Mouse (Mus musculus): ENCODE data around the gene Fgf22. TPM values are rescaled to one million over a fixed set of nuclear protein-coding genes. Genes with fewer than 3 reads are reported as not detected.

Gene Fgf22
- total RNA-seq, 2 experiments from 2014 or later, result not detected

DNA sequence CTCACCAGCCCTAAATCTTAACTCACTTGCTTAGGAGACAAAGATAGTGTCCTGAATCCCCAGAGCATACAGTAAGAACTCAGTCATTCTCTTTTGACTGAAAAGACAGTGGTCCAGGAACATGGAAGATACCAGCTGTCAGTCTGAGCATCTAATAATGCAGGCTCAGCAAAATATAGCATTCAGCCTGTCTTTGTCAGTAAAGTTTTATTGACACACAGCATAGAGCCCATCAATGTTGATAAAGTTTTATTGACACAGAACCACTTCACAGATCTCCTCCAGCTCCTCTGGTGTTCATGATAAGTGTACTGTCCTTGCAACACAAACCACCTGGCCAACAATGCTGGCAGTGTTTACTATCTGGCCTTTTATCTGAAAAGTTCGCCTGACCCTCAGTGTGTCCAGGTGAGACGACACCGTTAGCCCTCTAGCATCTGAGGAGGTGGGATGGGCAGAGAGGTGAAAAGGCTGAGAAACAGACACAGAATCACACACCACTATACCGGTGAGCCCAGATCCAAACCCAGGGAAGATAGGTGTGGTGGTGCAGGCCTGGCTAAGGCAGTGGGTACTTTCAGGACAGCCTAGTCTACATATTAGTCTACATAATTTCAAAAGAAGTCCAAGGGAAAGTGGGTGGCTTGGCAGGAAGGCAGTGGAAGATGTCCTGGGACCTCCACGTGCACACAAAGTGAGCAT is 37.6 kb downstream of the Fgf22 start:
- DNase-seq (ENCODE audit: low spot score), result no peak

DNA sequence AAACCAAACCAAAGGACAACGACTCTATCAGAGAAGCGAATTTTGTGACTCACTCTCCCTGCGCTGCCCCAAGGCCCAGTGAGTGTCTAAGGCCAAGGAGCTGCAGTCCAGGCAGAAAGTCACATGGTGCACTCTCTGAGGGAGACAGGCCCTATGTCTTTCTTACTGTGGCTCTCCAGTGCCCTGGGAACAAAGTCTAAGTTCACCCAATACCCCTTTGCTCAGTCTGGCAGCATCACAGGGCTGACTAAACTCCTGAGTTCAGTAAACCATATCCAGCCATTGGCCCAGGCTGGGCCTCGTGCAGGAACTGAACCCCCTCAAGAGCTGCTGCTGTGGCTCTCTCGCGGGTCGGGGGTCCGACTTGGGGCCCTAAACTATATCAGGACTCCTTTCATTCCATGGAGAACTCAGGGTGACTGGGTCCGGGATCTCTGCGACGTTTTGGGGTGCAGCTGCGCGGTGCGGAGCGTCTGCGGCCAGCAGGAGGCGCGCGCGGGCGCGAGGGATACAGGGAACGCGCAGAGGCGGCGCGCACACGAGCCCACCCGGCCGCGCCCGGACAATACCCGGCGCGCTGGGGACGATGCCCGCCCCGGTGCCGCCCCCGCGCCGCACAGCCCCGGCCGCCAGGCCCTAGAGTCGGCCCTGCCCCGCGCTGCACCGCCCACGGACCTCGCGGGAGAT is 38.3 kb downstream of the Fgf22 start, which contains the start of gene Palm:
TSS of gene Palm (plus strand) at position 522 of the 687 bp plus-strand sequence.
- peak; percentile 74 for DNase-seq (ENCODE audit: low spot score)

DNA sequence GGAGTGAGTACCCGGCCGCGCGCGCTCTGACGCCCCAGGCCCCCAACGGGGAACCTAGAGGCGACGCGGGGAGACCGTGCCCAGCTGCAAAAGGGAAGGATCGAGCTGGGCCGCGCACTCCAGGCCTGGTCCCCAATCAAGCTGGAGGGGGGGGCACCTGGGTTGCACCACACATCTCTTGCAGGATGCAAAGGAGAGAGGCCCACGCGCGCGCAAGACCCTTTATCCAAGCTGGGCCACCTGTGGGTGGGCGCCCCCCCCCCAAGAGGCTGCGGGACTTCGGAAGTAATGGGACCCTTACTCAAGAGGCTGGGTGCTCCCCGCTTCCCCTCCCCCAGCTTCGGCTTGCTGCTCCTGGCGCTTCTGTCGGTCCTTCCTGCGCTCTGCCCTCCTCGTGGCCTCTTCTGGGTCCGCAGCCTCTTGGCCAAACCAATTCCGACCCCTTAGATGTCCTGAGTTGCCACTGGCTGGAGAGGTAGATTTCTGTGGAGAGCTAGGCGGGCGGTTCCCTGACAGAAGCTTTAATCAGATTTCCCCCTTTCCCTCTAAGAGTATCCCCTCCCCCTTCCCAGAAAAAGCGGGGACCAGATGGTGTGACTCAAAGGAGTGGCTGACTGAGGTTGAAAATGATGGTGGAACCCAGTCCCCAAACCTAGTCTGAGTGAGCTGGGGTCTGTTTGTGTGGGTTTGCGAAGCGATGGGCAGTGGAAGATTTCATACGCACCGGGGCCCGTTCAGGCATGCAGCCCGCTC is 39.0 kb downstream of the Fgf22 start:
- DNase-seq (ENCODE audit: low spot score), result peak; percentile 31

DNA sequence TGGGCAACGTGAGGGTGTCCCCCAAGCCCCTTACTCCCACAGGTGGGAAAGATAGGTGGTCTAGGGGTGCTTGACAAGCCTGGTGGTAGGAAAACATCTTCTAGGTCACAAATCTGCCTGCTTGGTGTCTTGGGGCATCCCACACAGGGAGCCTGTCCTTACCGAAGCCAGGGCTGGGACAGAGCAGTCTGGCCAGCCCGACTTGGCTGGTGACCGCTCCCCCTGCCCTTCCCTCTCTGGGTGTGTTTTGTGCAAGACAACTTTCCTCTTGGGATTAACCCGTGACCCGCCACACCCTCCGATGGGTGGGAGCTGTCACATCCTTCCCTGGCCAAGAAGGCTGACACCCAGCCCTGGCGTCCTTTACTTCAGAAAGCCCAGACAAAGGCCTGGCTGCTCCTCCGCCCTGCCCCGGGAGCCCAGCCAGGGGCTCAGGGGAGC is 39.6 kb downstream of the Fgf22 start:
- peak; percentile 91 for DNase-seq (ENCODE audit: low spot score)

- DNase-seq (ENCODE audit: low spot score), result no peak
These were observed 41.0 kb downstream of the Fgf22 start for GRCm38 (mm10) chr10:79795905-79796304.

- peak; percentile 67 for DNase-seq (ENCODE audit: low spot score)
These were observed 42.5 kb downstream of the Fgf22 start for GRCm38 (mm10) chr10:79797326-79797725.

DNA sequence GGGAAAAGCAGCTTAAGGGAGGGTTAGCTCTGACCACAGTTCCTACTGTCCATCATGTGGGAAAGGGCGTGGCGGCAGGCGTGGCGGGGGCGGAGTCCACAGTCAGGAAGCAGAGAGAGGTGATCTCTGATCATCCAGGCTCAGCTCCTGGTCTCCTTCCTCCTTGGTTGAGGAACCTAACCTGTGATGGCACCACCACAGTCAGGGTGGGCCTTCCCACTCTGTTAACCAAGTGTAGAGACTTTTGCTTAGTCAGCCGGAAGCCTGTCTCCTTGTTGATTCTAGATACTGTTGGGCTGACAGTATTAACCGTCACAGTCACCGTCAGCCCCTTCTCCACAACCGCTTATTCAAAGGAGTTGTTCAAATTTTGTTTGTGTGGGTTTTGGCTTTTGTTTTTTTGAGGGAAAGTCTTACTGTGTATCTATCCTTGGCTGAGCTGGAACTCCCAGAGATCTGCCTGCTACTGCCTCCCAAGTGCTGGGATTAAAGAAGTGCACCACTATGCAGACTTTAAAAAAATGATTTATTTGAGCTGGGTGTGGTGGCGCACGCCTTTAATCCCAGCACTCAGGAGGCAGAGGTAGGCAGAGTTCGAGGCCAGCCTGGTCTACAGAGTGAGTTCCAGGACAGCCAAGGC is 43.5 kb downstream of the Fgf22 start:
- DNase-seq (ENCODE audit: low spot score), result no peak

DNA sequence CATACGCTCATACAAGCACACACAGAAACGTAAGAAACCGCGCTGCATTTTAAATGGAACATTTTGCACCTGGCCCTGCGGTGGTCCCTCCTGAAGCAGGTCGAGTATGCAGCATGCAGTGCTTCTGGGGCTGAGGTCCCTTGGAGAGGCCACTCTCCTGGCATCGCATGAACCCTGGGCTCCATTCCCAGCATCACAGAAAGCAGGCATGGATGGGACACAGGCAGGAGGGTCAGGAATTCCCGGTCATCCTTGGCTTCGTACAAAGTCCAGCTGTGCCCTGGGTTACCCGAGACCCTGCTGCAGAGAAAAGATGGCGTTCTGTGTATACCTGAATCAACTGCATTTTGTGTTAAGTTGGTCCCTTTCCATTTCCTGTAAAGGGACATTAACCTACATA is 45.6 kb downstream of the Fgf22 start:
- DNase-seq (ENCODE audit: low spot score), result no peak

DNA sequence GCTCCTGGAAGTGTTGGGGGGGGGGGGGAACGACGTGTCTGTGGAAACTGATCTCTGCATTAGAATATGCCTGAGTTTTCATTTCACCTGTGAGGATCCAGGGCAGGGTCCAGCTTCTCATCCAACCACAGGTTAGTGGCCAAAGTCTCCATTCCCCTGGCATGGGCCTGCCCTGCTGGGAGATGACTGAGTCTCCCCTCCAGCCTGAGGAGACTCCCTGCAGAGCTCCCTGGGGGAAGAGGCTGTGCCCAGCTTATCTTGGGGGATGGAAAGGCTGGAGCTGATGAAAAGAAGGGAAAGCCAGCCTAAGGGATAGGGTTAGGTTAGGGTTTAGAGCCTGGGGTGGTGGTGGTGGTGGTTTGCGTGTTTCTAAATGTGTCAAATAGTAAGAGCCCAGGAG is 47.0 kb downstream of the Fgf22 start:
- no peak for DNase-seq (ENCODE audit: low spot score)

GRCm38 (mm10) chr10:79802331-79802971 is 47.6 kb downstream of the Fgf22 start:
- DNase-seq (ENCODE audit: low spot score), result peak; percentile 61

DNA sequence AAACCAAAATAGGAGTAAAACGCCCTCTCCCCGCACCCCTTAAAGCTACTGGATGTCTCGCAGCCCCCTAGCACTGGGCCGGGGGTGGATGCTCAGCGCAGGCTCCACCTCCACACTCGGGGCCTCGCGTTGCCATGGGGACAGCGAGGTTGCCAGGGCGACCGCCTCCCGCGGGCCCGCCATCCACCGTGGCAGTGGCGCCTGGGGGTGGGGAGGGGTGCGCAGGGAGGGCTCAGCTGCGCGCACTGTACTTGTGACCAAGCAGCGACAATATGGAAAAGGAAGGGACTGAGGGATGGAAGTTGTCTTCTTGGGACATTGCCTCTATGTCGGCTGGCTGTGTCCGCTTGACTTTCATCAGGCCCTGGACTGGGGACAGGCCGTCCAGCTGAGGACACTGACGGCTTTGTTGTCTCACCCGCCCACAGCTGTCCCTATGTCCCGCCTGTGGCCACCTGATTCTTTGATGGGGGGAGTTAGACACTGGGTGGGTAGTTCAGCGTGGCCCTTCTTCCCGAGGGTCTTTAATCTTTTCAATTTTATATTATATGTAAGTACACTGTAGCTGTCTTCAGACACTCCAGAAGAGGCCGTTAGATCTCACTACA is 48.9 kb downstream of the Fgf22 start:
- no peak for DNase-seq (ENCODE audit: low spot score)

DNA sequence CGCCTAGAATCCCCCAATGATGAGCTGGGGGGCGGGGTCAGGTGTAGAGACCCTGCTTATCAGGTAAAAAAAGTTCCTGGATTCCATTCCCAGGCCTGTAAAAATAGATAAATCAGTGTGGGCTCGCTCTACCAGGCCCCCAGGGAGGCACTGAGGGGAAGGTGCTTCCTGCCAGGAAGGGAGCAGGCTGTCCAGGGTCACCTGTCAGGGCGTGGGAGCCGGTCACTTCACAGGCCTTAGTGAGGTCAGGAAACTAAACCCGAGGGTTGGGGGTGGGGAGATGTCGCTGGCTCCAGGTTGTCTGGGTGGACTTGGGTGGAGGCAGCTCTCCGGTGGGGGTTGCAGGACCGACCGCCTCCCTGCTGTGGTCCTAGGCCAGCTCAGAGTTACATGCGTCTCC is 50.8 kb downstream of the Fgf22 start:
- no peak for DNase-seq (ENCODE audit: low spot score)

DNA sequence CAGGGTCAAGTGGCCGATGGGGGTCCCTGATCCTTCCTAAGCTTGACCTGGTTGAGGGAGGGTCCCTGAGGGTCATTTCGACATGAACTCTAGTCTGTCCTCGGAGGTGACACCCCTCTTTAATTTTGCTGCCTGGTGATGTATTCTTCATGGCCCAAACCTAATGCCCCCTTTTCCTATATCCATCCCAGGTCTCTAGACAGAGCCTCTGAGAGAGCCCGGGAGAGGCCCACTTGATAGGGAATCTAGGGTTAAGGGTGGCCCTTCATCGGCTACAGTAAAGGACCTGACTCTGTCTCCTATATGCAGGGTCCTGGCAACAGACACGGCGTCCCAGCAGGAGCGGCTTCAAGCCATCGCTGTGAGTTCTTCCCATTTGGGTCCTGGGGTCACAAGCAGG is 51.5 kb downstream of the Fgf22 start:
- no peak for DNase-seq (ENCODE audit: low spot score)

- DNase-seq (ENCODE audit: low spot score), result peak; percentile 30
These were observed 52.1 kb downstream of the Fgf22 start for GRCm38 (mm10) chr10:79806972-79807371.

DNA sequence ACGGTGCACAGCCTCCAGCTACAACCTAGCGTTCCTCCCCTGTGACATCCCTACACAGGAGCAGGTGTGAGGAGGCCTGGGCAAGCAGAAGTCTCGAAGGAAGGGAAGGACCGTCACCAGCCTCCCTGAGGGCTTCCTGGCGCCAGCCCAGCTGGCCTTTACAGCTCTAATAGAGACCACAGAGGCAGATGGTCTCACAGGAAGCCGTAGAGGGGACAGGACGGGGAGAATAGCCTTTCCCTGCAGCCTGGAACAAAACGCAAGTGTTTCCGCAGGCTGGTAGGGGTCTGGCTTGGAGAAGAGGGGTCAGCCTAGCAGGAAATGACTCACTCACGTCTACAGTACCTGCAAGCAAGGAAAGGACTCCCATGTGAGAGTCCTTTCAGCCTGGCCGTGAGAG is 53.0 kb downstream of the Fgf22 start:
- peak; percentile 32 for DNase-seq (ENCODE audit: low spot score)

Other genes starting within 250 kb of the Fgf22 start
- gene Plpp2, start 221.3 kb upstream of the Fgf22 start, total RNA-seq (2021), result 1 to 10 TPM in 1 of 2 experiments, under 1 TPM in 1; 0.80 to 1.3 TPM
- 10 to 100 TPM; 15.5 to 21.4 TPM for gene Mier2, start 199.9 kb upstream of the Fgf22 start, total RNA-seq (2021)
- not detected for gene Theg, start 167.7 kb upstream of the Fgf22 start, total RNA-seq (2021)
- under 1 TPM; 0.41 to 0.55 TPM for gene C2cd4c, start 141.1 kb upstream of the Fgf22 start, total RNA-seq (2021)
- gene Shc2, start 117.2 kb upstream of the Fgf22 start, total RNA-seq (2021), result 10 to 100 TPM in 1 of 2 experiments, 1 to 10 TPM in 1; 7.5 to 10.0 TPM
- gene Odf3l2, start 109.3 kb upstream of the Fgf22 start, total RNA-seq (2021), result 100 to 1,000 TPM in 1 of 2 experiments, 10 to 100 TPM in 1; 42.1 to 178 TPM
- gene Madcam1, start 90.5 kb upstream of the Fgf22 start, total RNA-seq (2021), result not detected
- 10 to 100 TPM; 19.1 to 19.7 TPM for gene Tpgs1, start 85.7 kb upstream of the Fgf22 start, total RNA-seq (2021)
- 100 to 1,000 TPM; 388 to 419 TPM for gene Cdc34, start 72.9 kb upstream of the Fgf22 start, total RNA-seq (2021)
- gene Gzmm, start 66.1 kb upstream of the Fgf22 start, total RNA-seq (2021), result 10 to 100 TPM in 1 of 2 experiments, 1 to 10 TPM in 1; 8.3 to 10.1 TPM
- gene Bsg, start 50.6 kb upstream of the Fgf22 start, total RNA-seq (2021), result 100 to 1,000 TPM; 540 to 773 TPM
- gene Hcn2, start 38.4 kb upstream of the Fgf22 start, total RNA-seq (2021), result under 1 TPM; 0.47 to 0.66 TPM
- gene Polrmt, start 8.5 kb upstream of the Fgf22 start, total RNA-seq (2021), result 10 to 100 TPM; 31.9 to 36.7 TPM
- 10 to 100 TPM; 49.5 to 54.5 TPM for gene Rnf126, start 11.9 kb downstream of the Fgf22 start, total RNA-seq (2021)
- gene Fstl3, start 22.2 kb downstream of the Fgf22 start, total RNA-seq (2021), result 1 to 10 TPM; 1.2 to 1.9 TPM
- gene Prss57, start 35.9 kb downstream of the Fgf22 start, total RNA-seq (2021), result not detected
- gene Palm, start 38.5 kb downstream of the Fgf22 start, total RNA-seq (2021), result 10 to 100 TPM; 11.1 to 22.9 TPM
- under 1 TPM in 1 of 2 experiments, not detected in 1; 0.40 TPM for gene Misp, start 65.9 kb downstream of the Fgf22 start, total RNA-seq (2021)
- 10 to 100 TPM; 12.7 to 22.7 TPM for gene Ptbp1, start 99.4 kb downstream of the Fgf22 start, total RNA-seq (2021)
- gene Prtn3, start 119.4 kb downstream of the Fgf22 start, total RNA-seq (2021), result not detected
- gene Plppr3, start 119.6 kb downstream of the Fgf22 start, total RNA-seq (2021), result under 1 TPM; 0.11 to 0.17 TPM
- gene Elane, start 131.2 kb downstream of the Fgf22 start, total RNA-seq (2021), result not detected
- gene Cfd, start 135.8 kb downstream of the Fgf22 start, total RNA-seq (2021), result 100 to 1,000 TPM in 1 of 2 experiments, 10 to 100 TPM in 1; 46.0 to 111 TPM
- 10 to 100 TPM; 31.2 to 32.8 TPM for gene Med16, start 153.8 kb downstream of the Fgf22 start, total RNA-seq (2021)
- gene Gm26602, start 155.8 kb downstream of the Fgf22 start, total RNA-seq (2021), result not detected
- under 1 TPM; 0.21 TPM for gene Kiss1r, start 161.9 kb downstream of the Fgf22 start, total RNA-seq (2021)
- 100 to 1,000 TPM; 114 to 115 TPM for gene R3hdm4, start 166.1 kb downstream of the Fgf22 start, total RNA-seq (2021)
- 1 to 10 TPM; 1.5 to 1.7 TPM for gene Arid3a, start 172.0 kb downstream of the Fgf22 start, total RNA-seq (2021)
- gene Wdr18, start 205.1 kb downstream of the Fgf22 start, total RNA-seq (2021), result 10 to 100 TPM; 21.0 to 22.9 TPM
- gene Grin3b, start 215.6 kb downstream of the Fgf22 start, total RNA-seq (2021), result under 1 TPM; 0.32 to 0.59 TPM
- 10 to 100 TPM; 68.7 to 84.2 TPM for gene Tmem259, start 229.3 kb downstream of the Fgf22 start, total RNA-seq (2021)
- 10 to 100 TPM in 1 of 2 experiments, 1 to 10 TPM in 1; 5.2 to 10.5 TPM for gene Cnn2, start 233.5 kb downstream of the Fgf22 start, total RNA-seq (2021)
- 1 to 10 TPM; 6.6 to 7.6 TPM for gene Abca7, start 241.4 kb downstream of the Fgf22 start, total RNA-seq (2021)

Measured in gastrocnemius, adult 18-20 months (tissue).